Mouse (Mus musculus): ENCODE data around the gene Six1. TPM values are rescaled to one million over a fixed set of nuclear protein-coding genes. Genes with fewer than 3 reads are reported as not detected.
"Not testable (repeated sequence)": the region's sequence is repeated elsewhere in the genome, so short reads cannot be mapped to it uniquely, and the experiment has no call there.

Gene Six1
- polyA plus RNA-seq (2016; fragmentation: Nextera tagmentation; extraction: Ambion mirVana), result 36.0 and 36.9 TPM in 2 replicates

GRCm38 (mm10) chr12:73053668-73054241 is at the start of gene Six1:
Gene Six1, minus strand, starts transcription at chr12:73053887.
- 1% methylated on average over 41 of the region's 42 CpGs for WGBS
- Histone ChIP-seq H3K27ac (peak within 1 kb of the TSS; percentile 60), H3K4me3 (peak within 1 kb of the TSS; percentile 39), H3K36me3 (no peaks in the 10 kb centered on the region), H3K4me1 (peaks cover 14% of the 10 kb centered on the region), H3K4me2 (replicated peaks) (peak within 1 kb of the TSS; percentile 57), H3K9me3 (replicated peaks) (no peaks in the 10 kb centered on the region), H3K9ac (peak within 1 kb of the TSS; percentile 44), H3K27me3 (peaks cover 83% of the 10 kb centered on the region)
- ATAC-seq (ENCODE audit: low FRiP score), result peak; percentile 65

GRCm38 (mm10) chr12:73098593-73098992 is 44.9 kb upstream of the Six1 start:
- Histone ChIP-seq H3K4me2 (replicated peaks) (no peak overlapping the region), H3K4me3 (no peak overlapping the region), H3K9me3 (replicated peaks) (no peaks in the 10 kb centered on the region), H3K9ac (no peak overlapping the region), H3K36me3 (peaks cover 11% of the 10 kb centered on the region), H3K27ac (no peak overlapping the region), H3K27me3 (no peaks in the 10 kb centered on the region), H3K4me1 (no peaks in the 10 kb centered on the region)
- no peak for ATAC-seq (ENCODE audit: low FRiP score)
- WGBS, result 89% methylated on average over 4 of the region's 4 CpGs

DNA sequence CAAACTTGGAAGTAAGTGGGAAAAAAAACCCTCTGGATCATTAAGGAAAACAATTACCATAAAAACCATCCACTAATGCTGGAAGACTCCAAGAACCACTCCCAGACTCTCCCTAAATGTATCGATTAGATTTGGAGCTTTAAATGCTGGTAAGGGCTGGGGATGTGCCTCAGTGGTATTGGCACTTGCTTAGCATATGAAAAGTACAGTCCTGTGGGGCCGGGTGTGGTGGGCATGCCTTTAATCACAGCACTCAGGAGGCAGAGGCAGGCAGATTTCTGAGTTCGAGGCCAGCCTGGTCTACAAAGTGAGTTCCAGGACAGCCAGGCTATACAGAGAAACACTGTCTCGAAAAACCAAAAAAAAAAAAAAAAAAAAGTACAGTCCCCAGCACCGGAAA is 42.5 kb upstream of the Six1 start:
- H3K9ac ChIP-seq; H3K27ac ChIP-seq; ATAC-seq (ENCODE audit: low FRiP score); H3K27me3 ChIP-seq; H3K4me1 ChIP-seq; H3K36me3 ChIP-seq; H3K9me3 ChIP-seq (replicated peaks); H3K4me2 ChIP-seq (replicated peaks); H3K4me3 ChIP-seq: not testable (repeated sequence)
- 90% methylated on average over 5 of the region's 5 CpGs for WGBS

DNA sequence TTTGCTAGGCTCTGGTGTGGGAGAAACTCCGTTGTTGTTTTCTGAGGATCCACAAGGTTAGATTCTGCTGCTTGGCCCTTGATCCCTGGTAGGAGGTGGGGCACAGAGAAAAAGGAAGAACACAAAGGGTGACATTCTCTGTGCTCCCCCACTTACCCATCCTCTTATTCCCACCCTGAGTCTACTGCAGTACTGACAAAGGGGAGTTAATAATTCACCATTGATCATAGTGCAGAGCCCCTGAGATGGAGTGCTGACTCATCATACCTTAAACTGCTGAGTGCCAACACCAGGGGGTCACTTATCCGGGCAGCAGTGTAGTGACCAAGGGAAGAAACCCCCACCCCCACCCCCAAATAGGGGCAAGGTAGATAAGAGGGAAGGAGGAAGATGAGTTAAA is 40.9 kb upstream of the Six1 start:
- 34% methylated on average over 2 of the region's 2 CpGs for WGBS
- Histone ChIP-seq H3K4me3 (no peak overlapping the region), H3K9me3 (replicated peaks) (no peaks in the 10 kb centered on the region), H3K27ac (no peak overlapping the region), H3K27me3 (no peaks in the 10 kb centered on the region), H3K36me3 (no peaks in the 10 kb centered on the region), H3K4me1 (no peaks in the 10 kb centered on the region), H3K9ac (no peak overlapping the region), H3K4me2 (replicated peaks) (no peak overlapping the region)
- ATAC-seq (ENCODE audit: low FRiP score), result no peak

DNA sequence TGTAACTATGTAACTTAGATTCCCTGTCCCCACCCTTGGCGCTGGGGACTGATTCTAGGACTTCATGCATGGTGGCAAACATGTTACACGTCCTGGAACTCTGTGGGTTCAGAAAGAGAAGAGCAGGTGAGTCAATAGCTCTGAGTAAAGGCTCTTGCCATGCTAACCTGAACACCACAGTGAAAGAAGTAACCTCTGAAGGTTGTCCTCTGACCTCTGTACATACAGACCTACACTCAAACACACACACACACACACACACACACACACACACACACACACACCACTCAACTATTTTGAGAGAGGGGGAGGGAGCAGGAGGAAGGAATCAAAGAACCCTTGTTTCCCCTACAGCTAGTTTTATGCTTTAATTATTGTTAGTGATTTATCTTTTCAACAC is 40.5 kb upstream of the Six1 start:
- WGBS, result 78% methylated on average over 2 of the region's 2 CpGs
- Histone ChIP-seq H3K27me3 (no peaks in the 10 kb centered on the region), H3K4me3 (no peak overlapping the region), H3K36me3 (no peaks in the 10 kb centered on the region), H3K27ac (no peak overlapping the region), H3K9ac (no peak overlapping the region), H3K9me3 (replicated peaks) (no peaks in the 10 kb centered on the region), H3K4me2 (replicated peaks) (no peak overlapping the region), H3K4me1 (no peaks in the 10 kb centered on the region)
- no peak for ATAC-seq (ENCODE audit: low FRiP score)

DNA sequence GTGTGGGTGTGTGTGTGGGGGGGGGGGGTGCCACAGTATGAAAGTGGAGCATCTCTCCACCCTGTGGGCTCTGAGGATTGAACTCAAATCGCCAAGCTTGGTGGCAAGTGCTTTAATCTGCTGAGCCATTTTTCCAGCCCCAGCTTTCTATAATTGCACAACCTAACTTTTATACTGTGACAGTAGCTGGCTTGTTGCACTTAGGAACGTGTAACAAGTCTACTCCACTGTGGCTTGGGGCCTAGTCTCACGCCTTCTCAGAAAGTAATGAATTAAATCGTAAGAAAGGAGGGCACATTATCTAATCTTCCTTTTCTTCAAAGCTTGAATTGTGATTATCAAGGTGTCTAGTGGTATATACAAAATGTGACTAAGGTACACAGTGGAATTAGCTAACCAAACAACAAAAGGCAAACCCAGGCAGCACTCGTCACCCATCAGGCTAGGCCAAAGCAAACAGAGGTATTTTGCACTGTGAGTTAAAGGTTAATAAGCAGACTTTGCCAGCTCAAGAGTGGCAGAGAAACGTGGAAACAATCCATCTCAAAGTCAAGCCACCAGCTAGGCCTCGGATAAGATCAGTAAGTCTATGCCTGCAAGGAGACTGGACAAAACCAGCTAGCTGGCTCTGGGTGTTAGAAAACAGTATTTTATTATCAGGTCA is 37.1 kb upstream of the Six1 start:
- no peak overlapping the region for H3K27ac ChIP-seq
- H3K4me1 ChIP-seq, result no peaks in the 10 kb centered on the region
- no peaks in the 10 kb centered on the region for H3K36me3 ChIP-seq
- no peak for ATAC-seq (ENCODE audit: low FRiP score)
- H3K9ac ChIP-seq, result no peak overlapping the region
- 78% methylated on average over 7 of the region's 7 CpGs for WGBS
- no peak overlapping the region for H3K4me3 ChIP-seq
- no peak overlapping the region for H3K4me2 ChIP-seq (replicated peaks)
- H3K27me3 ChIP-seq, result no peaks in the 10 kb centered on the region
- H3K9me3 ChIP-seq (replicated peaks), result no peaks in the 10 kb centered on the region

DNA sequence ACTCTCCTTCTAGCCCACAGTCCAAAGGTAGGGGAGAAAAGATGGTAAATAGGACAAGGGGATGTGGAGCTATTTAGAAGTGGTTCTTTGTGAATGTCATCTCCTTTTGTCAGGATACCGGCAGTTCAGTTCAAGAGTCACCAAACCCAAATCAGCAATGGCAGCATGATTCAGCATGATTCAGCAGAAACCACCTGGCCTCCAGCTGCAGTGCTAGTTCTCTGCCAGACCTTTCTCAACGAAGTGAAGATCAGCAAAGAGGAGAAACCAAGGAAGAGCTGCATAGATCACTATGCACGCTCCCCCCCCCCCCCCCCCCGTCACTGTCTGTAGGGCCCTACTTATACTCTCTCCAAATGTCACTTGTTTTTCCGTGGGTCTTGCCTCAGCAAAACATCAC is 35.2 kb upstream of the Six1 start:
- Histone ChIP-seq H3K36me3 (no peaks in the 10 kb centered on the region), H3K27ac (no peak overlapping the region), H3K27me3 (no peaks in the 10 kb centered on the region), H3K4me1 (no peaks in the 10 kb centered on the region), H3K9ac (no peak overlapping the region), H3K9me3 (replicated peaks) (no peaks in the 10 kb centered on the region), H3K4me2 (replicated peaks) (no peak overlapping the region), H3K4me3 (no peak overlapping the region)
- WGBS, result 45% methylated on average over 5 of the region's 5 CpGs
- ATAC-seq (ENCODE audit: low FRiP score), result no peak

DNA sequence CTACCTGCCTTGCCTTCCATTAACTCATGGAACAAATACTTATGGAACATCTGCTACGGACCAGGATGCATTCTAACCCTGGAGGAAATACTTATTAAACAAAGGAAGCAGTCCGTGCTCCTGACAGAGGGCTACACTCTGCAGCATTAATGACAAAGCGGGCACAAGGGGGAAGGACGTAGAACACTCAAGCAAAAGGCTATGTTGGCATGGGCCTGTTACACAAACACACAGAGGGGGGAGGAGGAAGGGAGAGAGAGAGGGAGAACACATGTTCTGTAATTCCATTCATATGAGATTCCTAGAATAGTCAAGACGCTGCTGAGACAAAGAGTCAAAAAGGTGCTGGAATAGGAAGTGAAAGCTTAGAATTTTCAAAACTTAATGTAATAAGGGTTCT is 34.8 kb upstream of the Six1 start:
- Histone ChIP-seq H3K4me2 (replicated peaks) (no peak overlapping the region), H3K27ac (no peak overlapping the region), H3K9ac (no peak overlapping the region), H3K4me1 (no peaks in the 10 kb centered on the region), H3K4me3 (no peak overlapping the region), H3K9me3 (replicated peaks) (no peaks in the 10 kb centered on the region), H3K36me3 (no peaks in the 10 kb centered on the region), H3K27me3 (no peaks in the 10 kb centered on the region)
- 75% methylated on average over 5 of the region's 5 CpGs for WGBS
- no peak for ATAC-seq (ENCODE audit: low FRiP score)

- H3K9ac ChIP-seq, result no peak overlapping the region
- H3K27me3 ChIP-seq, result no peaks in the 10 kb centered on the region
- no peak overlapping the region for H3K27ac ChIP-seq
- H3K4me3 ChIP-seq, result no peak overlapping the region
- H3K4me2 ChIP-seq (replicated peaks), result no peak overlapping the region
- no peaks in the 10 kb centered on the region for H3K9me3 ChIP-seq (replicated peaks)
- ATAC-seq (ENCODE audit: low FRiP score), result no peak
- H3K36me3 ChIP-seq, result no peaks in the 10 kb centered on the region
- WGBS, result 86% methylated on average over 7 of the region's 7 CpGs
- no peaks in the 10 kb centered on the region for H3K4me1 ChIP-seq
Measured at GRCm38 (mm10) chr12:73087086-73087485, 33.4 kb upstream of the Six1 start.

- Histone ChIP-seq H3K4me2 (replicated peaks) (no peak overlapping the region), H3K9ac (no peak overlapping the region), H3K36me3 (no peaks in the 10 kb centered on the region), H3K4me3 (no peak overlapping the region), H3K4me1 (no peaks in the 10 kb centered on the region), H3K9me3 (replicated peaks) (no peaks in the 10 kb centered on the region), H3K27ac (no peak overlapping the region), H3K27me3 (no peaks in the 10 kb centered on the region)
- WGBS, result 31% methylated on average over 11 of the region's 11 CpGs
- no peak for ATAC-seq (ENCODE audit: low FRiP score)
Measured at GRCm38 (mm10) chr12:73085739-73086630, 32.3 kb upstream of the Six1 start.

- H3K27ac ChIP-seq, result no peak overlapping the region
- H3K4me2 ChIP-seq (replicated peaks), result no peak overlapping the region
- H3K9ac ChIP-seq, result no peak overlapping the region
- H3K9me3 ChIP-seq (replicated peaks), result no peaks in the 10 kb centered on the region
- H3K27me3 ChIP-seq, result no peaks in the 10 kb centered on the region
- no peaks in the 10 kb centered on the region for H3K36me3 ChIP-seq
- H3K4me3 ChIP-seq, result no peak overlapping the region
- H3K4me1 ChIP-seq, result no peaks in the 10 kb centered on the region
- no peak for ATAC-seq (ENCODE audit: low FRiP score)
- 87% methylated on average over 4 of the region's 4 CpGs for WGBS
Measured at GRCm38 (mm10) chr12:73083773-73084172, 30.1 kb upstream of the Six1 start.

DNA sequence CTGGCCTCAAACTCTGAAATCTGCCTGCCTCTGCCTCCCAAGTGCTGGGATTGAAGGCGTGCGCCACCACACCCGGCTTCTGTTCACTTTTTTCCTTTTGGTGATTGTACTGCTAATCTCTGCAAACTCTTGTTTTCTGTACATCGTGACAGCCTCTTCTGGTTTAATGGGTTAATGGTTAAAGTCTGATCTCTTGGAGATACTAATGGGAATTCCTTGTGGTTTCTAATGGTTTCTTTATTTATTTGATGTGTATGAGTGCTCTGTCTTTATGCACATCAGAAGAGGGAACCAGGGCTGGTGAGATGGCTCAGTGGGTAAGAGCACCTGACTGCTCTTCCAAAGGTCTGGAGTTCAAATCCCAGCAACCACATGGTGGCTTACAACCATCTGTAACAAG is 28.1 kb upstream of the Six1 start:
- H3K27me3 ChIP-seq; H3K27ac ChIP-seq; H3K4me1 ChIP-seq; H3K4me2 ChIP-seq (replicated peaks); H3K36me3 ChIP-seq; H3K9ac ChIP-seq; H3K9me3 ChIP-seq (replicated peaks); ATAC-seq (ENCODE audit: low FRiP score); H3K4me3 ChIP-seq: not testable (repeated sequence)
- 96% methylated on average over 4 of the region's 4 CpGs for WGBS

All from hindbrain, embryonic 12.5 days (tissue).